Mouse (Mus musculus): ENCODE data around the gene Dnajb7. TPM values are rescaled to one million over a fixed set of nuclear protein-coding genes. Genes with fewer than 3 reads are reported as not detected.

Gene Dnajb7
- polyA plus RNA-seq, 1 experiment from 2014 or later: 2.5 TPM

DNA sequence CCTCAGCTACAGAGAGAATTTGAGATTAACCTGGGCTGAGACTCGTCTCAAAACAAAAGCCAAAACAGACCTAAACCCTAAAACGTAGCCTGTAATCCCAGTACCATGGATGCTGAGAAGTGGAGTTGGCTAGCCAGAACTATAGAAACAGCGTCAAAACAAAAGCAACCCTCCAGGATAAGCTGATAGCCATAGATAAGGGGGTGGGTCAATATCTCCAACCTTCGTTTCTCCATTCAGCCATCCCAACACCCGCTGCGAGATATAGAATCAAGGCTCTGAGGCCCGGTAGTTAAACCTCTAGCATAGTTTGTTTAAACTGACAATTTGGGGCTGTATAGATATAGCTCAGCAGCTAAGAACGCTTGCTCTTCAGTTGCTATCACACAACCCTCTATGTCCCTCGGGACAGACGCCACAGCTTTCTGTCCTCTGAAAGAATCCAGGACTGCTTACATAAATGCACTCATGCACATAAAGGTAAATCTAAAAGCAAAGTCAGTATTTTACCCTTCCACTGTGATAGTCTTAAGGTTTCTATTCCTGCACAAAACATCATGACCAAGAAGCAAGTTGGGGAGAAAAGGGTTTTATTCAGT lies 46.6 kb downstream of the Dnajb7 start:
- peaks cover 45% of the 10 kb centered on the region for H3K36me3 ChIP-seq (replicated peaks)
- H3K4me1 ChIP-seq: peaks cover 44% of the 10 kb centered on the region
- H3K4me3 ChIP-seq: peak overlapping the region; percentile 78; the same call in 1 of the 2 replicates
- WGBS: 45% methylated on average over 10 of the region's 10 CpGs
- H3K9me3 ChIP-seq: no peaks in the 10 kb centered on the region
- H3K27ac ChIP-seq: 0 out of 2 replicates have a peak overlapping the region, but pooled peaks have one; percentile 91
- DNase-seq (ENCODE audit: extremely low spot score, low spot score): no peak
- no peaks in the 10 kb centered on the region for H3K27me3 ChIP-seq (ENCODE audit: poor library complexity, severe bottlenecking)

DNA sequence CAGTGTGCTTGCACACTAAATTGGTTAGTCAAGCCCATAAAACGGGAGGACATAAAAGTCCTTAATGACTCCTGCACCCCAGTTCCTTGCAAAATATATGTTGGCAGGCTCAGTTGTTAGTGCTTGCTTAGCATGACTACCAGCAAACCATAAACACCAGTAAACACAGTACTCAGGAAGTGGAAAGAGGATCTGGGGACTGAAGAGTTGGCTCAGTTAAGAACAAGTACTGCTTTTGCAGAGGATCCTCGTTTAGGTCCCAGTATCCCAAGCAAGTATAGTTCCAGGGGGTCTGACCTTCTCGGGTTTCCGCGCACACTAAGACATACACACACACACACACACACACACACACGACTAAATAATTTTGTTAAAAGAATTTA lies 47.1 kb downstream of the Dnajb7 start:
- Histone ChIP-seq H3K9me3 (no peaks in the 10 kb centered on the region), H3K36me3 (replicated peaks) (peaks cover 40% of the 10 kb centered on the region), H3K27me3 (ENCODE audit: poor library complexity, severe bottlenecking) (no peaks in the 10 kb centered on the region), H3K27ac (peak overlapping the region; percentile 91), H3K4me1 (peaks cover 46% of the 10 kb centered on the region), H3K4me3 (peak overlapping the region; percentile 78)
- no peak for DNase-seq (ENCODE audit: extremely low spot score, low spot score)
- 45% methylated on average over 6 of the region's 6 CpGs for WGBS

DNA sequence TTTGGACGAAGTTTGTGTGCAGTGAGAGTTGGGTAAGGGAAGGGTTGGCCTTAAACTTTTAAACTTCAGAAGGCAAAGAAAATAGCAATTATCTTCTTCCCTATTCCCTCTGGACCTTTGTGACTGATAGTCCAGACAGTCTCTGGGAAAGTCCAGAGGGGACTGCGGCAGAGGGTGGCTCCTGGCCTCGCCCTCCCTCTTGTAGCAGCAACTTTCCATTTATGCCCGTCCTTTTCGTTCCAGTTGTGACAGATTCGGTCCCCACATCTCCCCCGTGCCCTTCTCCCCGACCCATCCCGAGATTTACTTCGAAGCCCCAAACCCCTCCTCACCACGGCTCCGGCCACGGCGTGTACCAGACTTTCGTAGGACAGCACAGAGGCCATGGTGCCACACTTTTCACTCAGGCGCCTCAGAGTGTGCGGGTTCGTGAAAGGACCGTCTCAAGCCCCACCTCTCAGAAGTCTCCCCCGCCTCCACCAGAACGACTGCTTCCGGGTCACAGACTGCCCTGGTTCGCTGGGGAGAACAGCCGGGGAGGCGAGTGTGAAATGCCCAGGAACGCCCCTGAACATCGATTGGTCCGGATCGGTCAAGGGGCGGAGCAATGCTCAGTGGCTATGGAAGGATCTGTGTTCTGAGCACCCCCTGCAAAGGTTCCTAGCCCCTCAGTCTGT lies 47.6 kb downstream of the Dnajb7 start, which contains the start of gene Slc25a17:
Gene Slc25a17 (minus strand): TSS at position 468 of the 677 bp plus-strand sequence.
- DNase-seq (ENCODE audit: extremely low spot score, low spot score): peak; percentile 96
- H3K4me1 ChIP-seq: peaks cover 46% of the 10 kb centered on the region
- peaks cover 35% of the 10 kb centered on the region for H3K36me3 ChIP-seq (replicated peaks)
- no peaks in the 10 kb centered on the region for H3K9me3 ChIP-seq
- WGBS: under 1% methylated on average over 30 of the region's 30 CpGs
- H3K4me3 ChIP-seq: peak within 1 kb of the TSS; percentile 78
- peak within 1 kb of the TSS; percentile 91 for H3K27ac ChIP-seq
- no peaks in the 10 kb centered on the region for H3K27me3 ChIP-seq (ENCODE audit: poor library complexity, severe bottlenecking)

DNA sequence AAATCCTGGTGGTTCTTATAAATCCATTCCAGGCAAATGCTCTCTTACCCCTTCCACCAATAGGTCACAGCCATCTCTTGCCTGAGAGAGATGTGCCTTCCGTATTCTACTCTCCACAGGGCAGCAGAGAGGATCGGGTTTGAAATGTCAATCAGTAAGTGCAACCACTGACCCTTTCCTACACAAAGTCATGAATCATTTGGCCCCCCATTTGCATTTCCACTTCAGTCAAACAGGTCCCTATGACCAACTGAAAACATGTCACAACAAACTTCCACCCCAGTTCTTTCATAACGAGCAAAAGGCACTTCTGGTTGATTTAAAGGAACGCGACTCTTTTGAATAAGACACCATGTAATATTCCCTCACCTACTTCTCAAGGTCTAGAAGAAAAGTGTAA lies 48.7 kb downstream of the Dnajb7 start:
- no peaks in the 10 kb centered on the region for H3K27me3 ChIP-seq (ENCODE audit: poor library complexity, severe bottlenecking)
- no peaks in the 10 kb centered on the region for H3K9me3 ChIP-seq
- H3K4me3 ChIP-seq: peak overlapping the region; percentile 78
- H3K36me3 ChIP-seq (replicated peaks): peaks cover 28% of the 10 kb centered on the region
- no peak for DNase-seq (ENCODE audit: extremely low spot score, low spot score)
- 89% methylated on average over 5 of the region's 5 CpGs for WGBS
- H3K27ac ChIP-seq: no peak overlapping the region
- H3K4me1 ChIP-seq: peaks cover 46% of the 10 kb centered on the region

DNA sequence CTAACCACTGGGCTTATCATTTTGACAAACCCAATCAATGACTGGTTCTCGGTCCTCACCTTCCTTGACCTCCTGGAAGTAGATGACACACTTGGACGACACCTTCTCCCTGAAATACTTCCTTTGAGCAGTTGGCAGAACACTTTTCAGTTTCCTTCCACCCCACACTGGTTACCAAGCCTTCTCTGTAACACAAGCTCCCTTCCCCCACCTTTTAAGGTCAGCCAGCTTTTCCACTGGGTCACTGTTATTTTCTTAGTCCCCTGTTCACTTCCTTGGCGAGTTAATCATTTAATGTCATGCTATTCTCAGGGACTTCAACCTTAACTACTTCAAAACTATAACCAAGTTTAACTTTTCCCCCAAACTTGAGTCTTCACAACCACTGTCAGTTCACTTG lies 49.2 kb downstream of the Dnajb7 start:
- DNase-seq (ENCODE audit: extremely low spot score, low spot score): no peak
- peaks cover 46% of the 10 kb centered on the region for H3K4me1 ChIP-seq
- 90% methylated on average over 3 of the region's 3 CpGs for WGBS

DNA sequence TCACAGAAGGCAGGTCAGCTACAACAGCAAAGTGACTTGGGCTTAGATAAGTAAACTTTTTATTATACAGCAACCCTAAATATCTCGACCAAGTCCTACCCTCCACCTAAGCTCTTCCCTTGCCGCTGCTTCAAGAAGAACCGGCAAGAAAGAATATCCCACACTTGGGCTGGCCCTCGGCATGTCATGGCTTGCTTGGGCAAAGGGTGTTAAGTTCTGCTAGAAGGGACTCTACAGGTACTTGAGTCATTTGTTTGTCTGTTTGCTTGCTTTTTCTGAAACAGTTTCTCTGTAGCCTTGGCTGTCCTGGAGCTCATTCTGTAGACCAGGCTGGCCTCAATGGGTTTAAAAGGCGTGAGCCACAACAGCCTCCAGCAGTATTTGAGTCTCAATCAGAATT lies 51.2 kb downstream of the Dnajb7 start:
- 52% methylated on average over 5 of the region's 5 CpGs for WGBS
- no peak for DNase-seq (ENCODE audit: extremely low spot score, low spot score)
- H3K36me3 ChIP-seq (replicated peaks): peaks cover 8% of the 10 kb centered on the region
- no peaks in the 10 kb centered on the region for H3K9me3 ChIP-seq
- no peak overlapping the region for H3K4me3 ChIP-seq
- H3K27me3 ChIP-seq (ENCODE audit: poor library complexity, severe bottlenecking): no peaks in the 10 kb centered on the region
- peaks cover 46% of the 10 kb centered on the region for H3K4me1 ChIP-seq
- H3K27ac ChIP-seq: no peak overlapping the region

More for the DNA sequence above, 49.2 kb downstream of the Dnajb7 start:
- H3K27ac ChIP-seq: no peak overlapping the region
- peaks cover 24% of the 10 kb centered on the region for H3K36me3 ChIP-seq (replicated peaks)
- no peaks in the 10 kb centered on the region for H3K27me3 ChIP-seq (ENCODE audit: poor library complexity, severe bottlenecking)
- no peak overlapping the region for H3K4me3 ChIP-seq
- no peaks in the 10 kb centered on the region for H3K9me3 ChIP-seq

Other genes with a start within 250 kb of the Dnajb7 start
- gene Mrtfa, start 217.5 kb downstream of the Dnajb7 start, polyA plus RNA-seq (2016; fragmentation: Nextera tagmentation; extraction: Ambion mirVana): 21.7 and 21.8 TPM in 2 replicates
- not detected in 2 replicates for gene Mchr1, start 172.8 kb downstream of the Dnajb7 start, polyA plus RNA-seq (2016; fragmentation: Nextera tagmentation; extraction: Ambion mirVana)
- gene Slc25a17, start 47.5 kb downstream of the Dnajb7 start, polyA plus RNA-seq (2016; fragmentation: Nextera tagmentation; extraction: Ambion mirVana): 82.5 and 83.3 TPM in 2 replicates
- 210 and 228 TPM in 2 replicates for gene St13, start 8.2 kb downstream of the Dnajb7 start, polyA plus RNA-seq (2016; fragmentation: Nextera tagmentation; extraction: Ambion mirVana)
- gene Xpnpep3, start 8.2 kb downstream of the Dnajb7 start, polyA plus RNA-seq (2016; fragmentation: Nextera tagmentation; extraction: Ambion mirVana): 14.5 and 15.0 TPM in 2 replicates
- 612 and 631 TPM in 2 replicates for gene Rbx1, start 58.0 kb upstream of the Dnajb7 start, polyA plus RNA-seq (2016; fragmentation: Nextera tagmentation; extraction: Ambion mirVana)
- 16.3 and 19.8 TPM in 2 replicates for gene Ep300, start 177.1 kb upstream of the Dnajb7 start, polyA plus RNA-seq (2016; fragmentation: Nextera tagmentation; extraction: Ambion mirVana)